Mouse (Mus musculus): ENCODE measurements around the gene Ptprm.

Gene Ptprm

GRCm38 (mm10) chr17:67071231-67072009, 282.8 kb downstream of the Ptprm start:
- no peak for DNase-seq (ENCODE audit: low spot score)

GRCm38 (mm10) chr17:67063611-67064010, 290.6 kb downstream of the Ptprm start:
- no peak for DNase-seq (ENCODE audit: low spot score)

- no peak for DNase-seq (ENCODE audit: low spot score)
These were observed 298.6 kb downstream of the Ptprm start for GRCm38 (mm10) chr17:67055681-67056080.

- DNase-seq (ENCODE audit: low spot score), result no peak
These were observed 300.1 kb downstream of the Ptprm start for GRCm38 (mm10) chr17:67054202-67054601.

GRCm38 (mm10) chr17:67052624-67053314, 301.5 kb downstream of the Ptprm start:
- DNase-seq (ENCODE audit: low spot score), result no peak

- no peak for DNase-seq (ENCODE audit: low spot score)
These were observed 306.6 kb downstream of the Ptprm start for GRCm38 (mm10) chr17:67047697-67048096.

GRCm38 (mm10) chr17:67038558-67038957, 315.7 kb downstream of the Ptprm start:
- DNase-seq (ENCODE audit: low spot score), result no peak

GRCm38 (mm10) chr17:67033547-67033946, 320.7 kb downstream of the Ptprm start:
- no peak for DNase-seq (ENCODE audit: low spot score)

- DNase-seq (ENCODE audit: low spot score), result no peak
These were observed 322.2 kb downstream of the Ptprm start for GRCm38 (mm10) chr17:67032021-67032420.

- DNase-seq (ENCODE audit: low spot score), result no peak
These were observed 322.9 kb downstream of the Ptprm start for GRCm38 (mm10) chr17:67031341-67031740.

- DNase-seq (ENCODE audit: low spot score), result no peak
These were observed 327.0 kb downstream of the Ptprm start for GRCm38 (mm10) chr17:67027274-67027673.

- no peak for DNase-seq (ENCODE audit: low spot score)
These were observed 337.8 kb downstream of the Ptprm start for GRCm38 (mm10) chr17:67016501-67016900.

GRCm38 (mm10) chr17:67013217-67013616, 341.0 kb downstream of the Ptprm start:
- no peak for DNase-seq (ENCODE audit: low spot score)

- no peak for DNase-seq (ENCODE audit: low spot score)
These were observed 342.2 kb downstream of the Ptprm start for GRCm38 (mm10) chr17:67011836-67012583.

- DNase-seq (ENCODE audit: low spot score), result no peak
These were observed 344.1 kb downstream of the Ptprm start for GRCm38 (mm10) chr17:67010136-67010535.

- no peak for DNase-seq (ENCODE audit: low spot score)
These were observed 346.1 kb downstream of the Ptprm start for GRCm38 (mm10) chr17:67008137-67008536.

GRCm38 (mm10) chr17:67006740-67007385, 347.4 kb downstream of the Ptprm start:
- DNase-seq (ENCODE audit: low spot score), result peak; percentile 43

- DNase-seq (ENCODE audit: low spot score), result no peak
These were observed 357.4 kb downstream of the Ptprm start for GRCm38 (mm10) chr17:66996882-66997281.

GRCm38 (mm10) chr17:66996016-66996415, 358.2 kb downstream of the Ptprm start:
- no peak for DNase-seq (ENCODE audit: low spot score)

GRCm38 (mm10) chr17:66991815-66992214, 362.4 kb downstream of the Ptprm start:
- DNase-seq (ENCODE audit: low spot score), result no peak

- no peak for DNase-seq (ENCODE audit: low spot score)
These were observed 363.5 kb downstream of the Ptprm start for GRCm38 (mm10) chr17:66990761-66991160.

GRCm38 (mm10) chr17:66988014-66988413, 366.2 kb downstream of the Ptprm start:
- no peak for DNase-seq (ENCODE audit: low spot score)

All from ovary, postnatal 14 days (tissue).